Mouse (Mus musculus) forebrain, embryonic 11.5 days (tissue): ENCODE measurements around the gene Cerk. TPM values are rescaled to one million over a fixed set of nuclear protein-coding genes. Genes with fewer than 3 reads are reported as not detected.
A peak's percentile ranks its signal among the peaks of the same experiment; 100 is the strongest.

Experiments used
- ATAC-seq: fragments of 200-750 bp; cut with Nextera tagmentation; replicated peaks from 2 replicates; pipeline ENCODE4 v1.8.0; 2017; ENCODE audit warnings: moderate TSS enrichment; ENCODE audit not compliant: low FRiP score
- DNase-seq: peaks from one replicate; pipeline ENCODE4 v3.0.0-alpha.2; 2017; ENCODE audit warnings: low spot score
- H3K27ac ChIP-seq: fragments of 300-500 bp; sonication (generic); 2 replicates; pipeline ENCODE4 v1.5.1; 2014; ENCODE audit warnings: low read depth, low read length
- H3K27me3 ChIP-seq: fragments of 300-500 bp; sonication (generic); 2 replicates; pipeline ENCODE4 v1.6.1; 2014; ENCODE audit warnings: mild to moderate bottlenecking, low read length, mixed read lengths; ENCODE audit not compliant: control insufficient read depth, insufficient read depth
- H3K36me3 ChIP-seq: fragments of 300-500 bp; sonication (generic); 2 replicates; pipeline ENCODE4 v1.6.1; 2014; ENCODE audit warnings: mild to moderate bottlenecking, low read length, moderate library complexity, mixed read lengths; ENCODE audit not compliant: control insufficient read depth, insufficient read depth
- H3K4me1 ChIP-seq: fragments of 300-500 bp; sonication (generic); replicated peaks from 2 replicates; pipeline ENCODE4 v1.6.1; 2014; ENCODE audit warnings: low read length, mixed read lengths; ENCODE audit not compliant: control insufficient read depth, insufficient read depth
- H3K4me2 ChIP-seq: fragments of 300-500 bp; sonication (generic); 2 replicates; pipeline ENCODE4 v1.6.1; 2014; ENCODE audit warnings: low read depth, mild to moderate bottlenecking, low read length, moderate library complexity, mixed read lengths; ENCODE audit not compliant: severe bottlenecking
- H3K4me3 ChIP-seq: fragments of 300-500 bp; sonication (generic); 2 replicates; pipeline ENCODE4 v1.5.1; 2014; ENCODE audit warnings: low read depth, low read length
- H3K9ac ChIP-seq: fragments of 300-500 bp; sonication (generic); 2 replicates; pipeline ENCODE4 v1.6.1; 2014; ENCODE audit warnings: low read length
- H3K9me3 ChIP-seq: fragments of 300-500 bp; sonication (generic); 2 replicates; pipeline ENCODE4 v1.6.1; 2016; ENCODE audit warnings: low read length, mixed read lengths; ENCODE audit not compliant: control insufficient read depth
- WGBS: fragments of 180-500 bp; shearing (Covaris S2); extraction: QIAGEN DNeasy Blood & Tissue Kit; methylation state at CpG from one replicate; pipeline ENCODE4 v1.1.7; 2014; 5-methylcytosine and 5-hydroxymethylcytosine counted together
- polyA plus RNA-seq: library from polyadenylated mRNA; unstranded; fragments of >200 nt; fragmentation: Nextera tagmentation; extraction: Ambion mirVana; gene quantifications from 2 replicates; pipeline ENCODE4 v1.2.1, GENCODE M21; 2014

The Cerk gene
- polyA plus RNA-seq, 1 experiment from 2014 or later = 17.4 TPM

DNA sequence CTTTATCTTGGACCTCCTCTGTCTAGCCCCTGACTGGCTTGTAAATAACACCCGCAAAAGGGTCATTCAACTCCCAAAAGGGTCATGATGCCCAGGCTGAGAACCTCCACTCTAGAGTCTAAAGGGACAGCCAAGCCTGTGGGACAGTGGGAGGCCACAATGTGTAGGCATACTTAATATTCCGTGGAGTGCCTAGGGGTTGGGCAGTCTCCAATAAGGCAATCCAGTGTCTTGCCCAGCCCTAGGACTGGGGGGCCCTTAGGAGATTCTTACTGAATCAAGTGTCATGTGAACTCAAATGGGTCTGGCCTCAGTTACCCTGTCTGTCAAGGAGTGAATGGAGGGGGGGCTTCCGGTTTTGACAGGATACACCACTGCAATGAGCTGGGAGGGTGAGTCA, 56.9 kb downstream of the Cerk start:
- DNase-seq = no peak
- H3K36me3 ChIP-seq = no peaks in the 10 kb centered on the region; the same call in 1 of the 2 replicates

DNA sequence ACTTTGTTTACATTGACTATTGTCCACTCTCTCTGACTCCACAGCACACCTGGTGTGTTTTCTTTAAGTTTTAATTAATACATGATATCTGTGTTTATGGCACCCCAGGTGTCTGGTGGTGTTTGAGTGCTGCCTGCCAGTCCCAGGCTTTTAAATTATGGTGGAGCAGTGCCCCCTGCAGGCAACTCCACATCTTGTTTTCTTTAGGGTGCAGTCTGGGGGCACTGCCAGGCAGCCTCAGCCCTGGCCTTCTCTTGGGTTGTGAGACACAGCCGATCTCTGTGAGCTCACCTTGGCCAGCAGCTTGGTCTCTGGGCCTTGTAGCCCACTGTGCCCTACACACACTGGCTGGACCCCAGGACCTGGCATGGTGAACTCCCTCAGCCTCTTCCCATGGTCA, 61.6 kb downstream of the Cerk start:
- H3K4me3 ChIP-seq = no peak overlapping the region
- H3K4me2 ChIP-seq = no peak overlapping the region
- no peak overlapping the region for H3K9ac ChIP-seq
- H3K27ac ChIP-seq = no peak overlapping the region
- peak; percentile 80 for DNase-seq
- 0 out of 2 replicates have a peak, but pooled peaks have one; percentile 49 for ATAC-seq
- WGBS = 35% methylated on average over 1 of the region's 1 CpGs
- no peaks in the 10 kb centered on the region for H3K9me3 ChIP-seq
- H3K36me3 ChIP-seq = no peaks in the 10 kb centered on the region; the same call in 1 of the 2 replicates
- H3K27me3 ChIP-seq = no peaks in the 10 kb centered on the region
- no peaks in the 10 kb centered on the region; the same call in 1 of the 2 replicates for H3K4me1 ChIP-seq

More for the DNA sequence above, 56.9 kb downstream of the Cerk start:
- H3K27ac ChIP-seq = no peak overlapping the region
- H3K27me3 ChIP-seq = no peaks in the 10 kb centered on the region
- no peak for ATAC-seq
- H3K9me3 ChIP-seq = no peaks in the 10 kb centered on the region
- H3K4me3 ChIP-seq = no peak overlapping the region
- no peak overlapping the region for H3K4me2 ChIP-seq
- WGBS = 93% methylated on average over 3 of the region's 3 CpGs
- H3K9ac ChIP-seq = no peak overlapping the region
- no peaks in the 10 kb centered on the region; the same call in 1 of the 2 replicates for H3K4me1 ChIP-seq

DNA sequence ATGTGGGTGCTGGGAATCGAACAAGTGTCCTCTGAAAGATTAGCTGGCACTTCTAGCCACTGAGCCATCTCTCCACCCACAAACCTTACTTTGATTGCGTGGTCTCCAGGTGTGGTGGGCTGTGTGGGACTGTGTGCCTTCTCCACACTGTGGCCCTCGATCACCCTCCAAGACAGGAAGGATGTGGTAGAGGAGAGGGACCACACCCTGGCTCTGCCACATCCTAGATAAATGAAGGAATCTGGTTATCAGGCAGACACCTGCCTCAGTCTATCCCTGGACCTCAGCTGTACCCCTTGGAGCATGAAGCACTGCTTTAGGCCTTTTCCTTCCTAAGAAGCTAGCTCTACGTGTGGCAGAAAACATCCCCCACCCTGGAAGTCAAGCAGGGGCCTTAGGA, 62.5 kb downstream of the Cerk start:
- 94% methylated on average over 4 of the region's 4 CpGs for WGBS
- Histone ChIP-seq H3K4me2 (no peak overlapping the region), H3K36me3 (no peaks in the 10 kb centered on the region; the same call in 1 of the 2 replicates), H3K27me3 (no peaks in the 10 kb centered on the region), H3K27ac (no peak overlapping the region), H3K9me3 (no peaks in the 10 kb centered on the region), H3K9ac (no peak overlapping the region), H3K4me1 (no peaks in the 10 kb centered on the region; the same call in 1 of the 2 replicates), H3K4me3 (no peak overlapping the region)
- DNase-seq (no peak), ATAC-seq (no peak)

DNA sequence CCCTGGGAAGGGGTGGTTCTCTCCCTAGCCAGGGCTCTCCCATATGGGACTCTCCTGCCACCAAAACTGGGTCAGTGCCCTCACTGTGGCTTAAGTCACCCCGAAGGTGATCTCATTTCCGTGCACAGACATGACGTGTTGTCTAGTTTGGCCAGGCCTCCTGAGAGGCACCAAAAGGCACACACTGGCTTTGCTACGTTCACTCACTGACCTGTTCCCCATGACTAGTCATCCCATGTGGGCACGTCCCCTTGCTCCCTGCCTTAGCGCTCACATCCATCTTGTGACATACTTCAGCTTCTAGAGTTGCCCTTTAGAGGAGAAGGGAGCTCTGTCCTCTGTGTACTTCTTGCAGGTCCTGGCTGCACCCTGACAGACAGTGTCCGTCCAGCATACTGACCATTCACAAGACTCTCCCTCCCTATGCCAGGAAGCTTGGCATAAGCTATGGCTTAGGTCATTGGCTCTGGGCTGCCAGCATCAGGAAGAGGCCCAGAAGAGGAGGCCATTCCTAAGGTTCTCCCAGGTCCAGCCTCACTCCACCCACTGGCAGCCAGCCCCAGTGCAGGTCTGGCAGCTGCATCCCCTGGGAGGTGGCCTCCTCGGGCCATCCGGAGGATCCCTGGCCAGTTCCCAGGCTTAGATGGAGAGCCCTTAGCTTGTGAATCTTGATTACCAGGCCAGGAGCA, 63.5 kb downstream of the Cerk start:
- ATAC-seq (no peak), DNase-seq (no peak)
- H3K9me3 ChIP-seq = no peaks in the 10 kb centered on the region
- no peak overlapping the region for H3K9ac ChIP-seq
- no peaks in the 10 kb centered on the region for H3K27me3 ChIP-seq
- no peaks in the 10 kb centered on the region; the same call in 1 of the 2 replicates for H3K4me1 ChIP-seq
- no peak overlapping the region for H3K4me2 ChIP-seq
- 94% methylated on average over 9 of the region's 9 CpGs for WGBS
- no peak overlapping the region for H3K4me3 ChIP-seq
- H3K36me3 ChIP-seq = no peaks in the 10 kb centered on the region; the same call in 1 of the 2 replicates
- no peak overlapping the region for H3K27ac ChIP-seq

DNA sequence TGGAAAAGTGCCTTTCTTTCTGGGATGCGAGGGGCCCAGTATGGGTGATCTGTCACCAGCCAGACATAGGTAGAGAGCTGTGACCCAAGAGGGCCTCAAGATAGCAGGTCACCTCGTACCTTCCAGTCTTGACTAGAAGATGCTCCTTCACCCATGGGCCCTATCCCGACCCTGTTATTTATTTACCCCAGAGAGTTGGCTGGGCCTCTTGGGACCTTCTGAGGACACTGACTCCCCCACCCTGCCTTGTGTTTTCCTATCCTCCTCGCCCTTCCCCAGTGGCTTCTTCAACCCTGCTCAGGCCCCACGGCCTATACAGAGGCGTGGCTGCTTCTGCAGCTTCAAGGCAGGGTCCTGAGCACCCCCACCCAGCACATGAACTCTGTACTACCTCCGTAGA, 66.8 kb downstream of the Cerk start:
- Histone ChIP-seq H3K4me2 (no peak overlapping the region), H3K9ac (no peak overlapping the region), H3K27me3 (no peaks in the 10 kb centered on the region), H3K9me3 (no peaks in the 10 kb centered on the region), H3K4me1 (no peaks in the 10 kb centered on the region), H3K4me3 (no peak overlapping the region), H3K36me3 (no peaks in the 10 kb centered on the region; the same call in 1 of the 2 replicates), H3K27ac (no peak overlapping the region)
- no peak for DNase-seq
- 94% methylated on average over 7 of the region's 7 CpGs for WGBS
- no peak for ATAC-seq

DNA sequence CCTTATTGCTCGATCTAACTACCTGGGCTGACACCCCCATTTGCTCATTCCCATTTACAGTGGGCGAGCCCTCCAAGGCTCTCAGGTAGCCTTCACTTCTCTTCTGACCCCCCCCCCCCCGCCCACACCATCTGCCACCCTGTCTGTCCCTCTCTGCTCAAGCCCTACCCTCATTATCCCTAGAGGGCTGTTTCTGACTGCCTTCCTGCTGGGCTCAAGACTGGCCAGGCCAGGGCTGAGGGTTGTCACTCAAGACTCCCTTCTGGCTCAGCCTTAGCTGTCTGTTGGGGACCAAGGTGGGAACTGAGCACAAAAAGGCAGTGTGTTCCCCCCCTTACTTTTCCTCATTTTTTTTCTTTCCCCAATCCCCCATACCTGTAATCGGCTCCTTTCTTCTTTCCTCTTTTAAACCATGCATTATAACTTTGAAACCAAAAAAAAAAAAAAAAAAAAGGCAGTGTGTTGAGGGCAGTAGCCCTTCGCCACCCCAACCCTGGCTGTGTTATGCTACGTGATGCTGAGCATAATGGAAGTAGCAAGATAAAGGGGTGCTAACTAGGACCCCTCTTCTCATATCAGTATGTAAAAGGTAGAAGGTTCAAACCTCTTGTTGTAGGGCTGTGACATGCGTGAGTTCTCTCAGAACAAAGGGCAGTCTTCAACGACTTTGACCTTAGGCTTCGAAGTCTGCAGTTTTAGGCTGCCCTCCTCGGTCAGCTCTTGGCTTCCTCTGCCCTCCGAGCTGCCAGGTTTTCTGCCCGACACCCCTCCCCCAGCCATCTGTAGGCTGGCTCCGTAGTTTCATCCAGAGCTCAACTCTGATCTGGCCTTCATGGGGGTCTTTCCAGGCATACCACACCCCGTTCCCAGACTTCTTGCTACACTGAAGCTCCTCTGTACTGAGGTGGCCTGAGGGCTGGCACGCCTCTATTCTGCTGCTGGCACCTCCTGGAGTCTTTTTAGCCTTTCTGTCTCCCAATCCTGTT, 68.5 kb downstream of the Cerk start:
- H3K27me3 ChIP-seq = no peaks in the 10 kb centered on the region
- H3K4me1 ChIP-seq = peaks cover 12% of the 10 kb centered on the region
- no peak overlapping the region for H3K4me2 ChIP-seq
- no peaks in the 10 kb centered on the region; the same call in 1 of the 2 replicates for H3K36me3 ChIP-seq
- no peak overlapping the region for H3K4me3 ChIP-seq
- WGBS = 69% methylated on average over 14 of the region's 15 CpGs
- no peaks in the 10 kb centered on the region for H3K9me3 ChIP-seq
- no peak for ATAC-seq
- H3K27ac ChIP-seq = no peak overlapping the region
- H3K9ac ChIP-seq = no peak overlapping the region
- DNase-seq = no peak

DNA sequence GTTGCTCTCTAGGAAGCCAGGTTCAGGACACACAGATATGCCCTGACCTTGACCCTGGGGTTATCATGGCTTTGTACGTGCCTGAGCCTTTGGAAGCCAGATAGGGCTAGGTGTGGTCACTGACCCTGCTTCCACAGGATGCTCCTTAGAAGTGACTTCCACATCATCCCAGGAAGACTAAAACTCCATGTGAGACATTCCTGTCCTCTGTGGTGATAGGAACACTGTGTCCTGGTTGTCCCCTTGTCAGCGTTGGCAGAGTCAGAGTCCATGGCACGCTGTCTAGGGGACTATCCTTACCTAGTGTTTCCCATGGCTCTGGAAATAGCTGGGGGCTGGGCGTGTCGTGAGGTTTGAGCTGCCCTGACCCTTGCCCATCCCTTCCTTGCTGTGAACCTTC, 69.5 kb downstream of the Cerk start:
- no peaks in the 10 kb centered on the region for H3K9me3 ChIP-seq
- no peak overlapping the region for H3K27ac ChIP-seq
- no peak for DNase-seq
- ATAC-seq = no peak
- H3K36me3 ChIP-seq = no peaks in the 10 kb centered on the region
- no peak overlapping the region for H3K4me2 ChIP-seq
- no peak overlapping the region for H3K4me3 ChIP-seq
- WGBS = 76% methylated on average over 5 of the region's 5 CpGs
- no peaks in the 10 kb centered on the region for H3K27me3 ChIP-seq
- H3K9ac ChIP-seq = no peak overlapping the region
- H3K4me1 ChIP-seq = peaks cover 14% of the 10 kb centered on the region

DNA sequence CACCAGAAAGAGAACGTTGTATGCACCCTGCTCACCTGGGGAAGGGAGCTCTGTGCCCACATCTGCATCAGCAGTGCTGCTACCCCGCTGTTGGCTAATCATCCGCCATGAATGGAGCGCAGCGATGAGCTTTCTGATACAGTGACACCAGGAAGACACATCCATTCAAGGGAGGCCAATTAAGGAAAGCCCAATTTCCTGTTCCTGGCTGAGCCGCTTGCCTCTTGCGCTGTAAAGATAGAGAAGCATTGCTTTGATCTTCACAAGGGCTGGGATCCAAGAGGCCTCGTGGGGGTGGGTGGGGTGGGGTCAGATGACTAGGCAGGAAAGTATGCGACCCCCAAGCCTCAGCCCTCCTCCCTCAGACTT, 72.6 kb downstream of the Cerk start:
- H3K27me3 ChIP-seq = no peaks in the 10 kb centered on the region
- 0 out of 2 replicates have a peak overlapping the region, but pooled peaks have one; percentile 15 for H3K4me2 ChIP-seq
- peak overlapping the region; percentile 57 for H3K27ac ChIP-seq
- H3K36me3 ChIP-seq = no peaks in the 10 kb centered on the region
- H3K4me1 ChIP-seq = peaks cover 14% of the 10 kb centered on the region
- under 1% methylated on average over 9 of the region's 9 CpGs for WGBS
- H3K9me3 ChIP-seq = no peaks in the 10 kb centered on the region
- H3K9ac ChIP-seq = no peak overlapping the region; the same call in 1 of the 2 replicates
- DNase-seq (peak; percentile 61), ATAC-seq (no peak)
- H3K4me3 ChIP-seq = no peak overlapping the region
